Mouse (Mus musculus) ES-Bruce4 (cell line): ENCODE results near the gene Gnptg.

ENCODE experiments used
- CTCF ChIP-seq: IDR thresholded peaks from one replicate; pipeline ENCODE4 v1.8.1; 2011; ENCODE audit warnings: low read depth, low read length
- EP300 ChIP-seq: IDR thresholded peaks from 2 replicates; pipeline ENCODE4 v1.6.1; 2011; ENCODE audit warnings: low read depth, low read length; ENCODE audit not compliant: insufficient read depth

DNA sequence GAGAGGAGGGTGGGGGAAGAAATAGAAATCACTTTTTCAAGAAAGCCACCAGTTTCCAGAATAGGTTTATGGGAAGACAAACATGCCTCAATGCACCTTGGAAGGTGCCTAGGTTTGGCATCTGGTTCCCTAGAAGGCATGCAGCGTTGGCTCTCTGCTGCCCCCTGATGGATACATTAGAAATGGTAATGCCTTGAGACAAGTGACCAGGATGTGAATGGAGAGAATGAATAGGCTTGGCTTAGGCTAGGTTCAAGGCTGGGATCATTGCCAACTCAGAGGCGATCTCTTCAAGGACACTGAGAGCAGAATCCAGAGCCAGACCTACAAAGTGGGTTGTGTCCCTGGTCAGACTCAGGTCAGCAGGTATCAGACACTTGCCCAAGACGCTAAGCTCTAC lies 45.1 kb upstream of the Gnptg start:
- TF ChIP-seq EP300 (no peak), CTCF (peak; percentile 88)
